Mouse (Mus musculus) thymus, adult 2 months (tissue): ENCODE measurements around the gene Aco2. TPM values are rescaled to one million over a fixed set of nuclear protein-coding genes. Genes with fewer than 3 reads are reported as not detected.
A peak's percentile ranks its signal among the peaks of the same experiment; 100 is the strongest.

Source experiments
- DNase-seq: peaks from one replicate; pipeline ENCODE4 v3.0.0; 2021
- H3K27ac ChIP-seq: fragments of 200-500 bp; 2 replicates; pipeline ENCODE4 v1.5.1; 2012; ENCODE audit warnings: low read length, control low read depth; ENCODE audit not compliant: control insufficient read depth, insufficient read depth
- H3K27me3 ChIP-seq: fragments of 200-500 bp; 2 replicates; pipeline ENCODE4 v1.6.1; 2012; ENCODE audit warnings: mild to moderate bottlenecking, low read length, moderate library complexity, mixed read lengths; ENCODE audit not compliant: control insufficient read depth, insufficient read depth
- H3K36me3 ChIP-seq: fragments of 200-500 bp; 2 replicates; pipeline ENCODE4 v1.6.1; 2012; ENCODE audit warnings: mild to moderate bottlenecking, low read length, moderate library complexity; ENCODE audit not compliant: control insufficient read depth, insufficient read depth
- H3K4me1 ChIP-seq: fragments of 200-500 bp; replicated peaks from 2 replicates; pipeline ENCODE4 v1.6.1; 2012; ENCODE audit warnings: low read length; ENCODE audit not compliant: control insufficient read depth, insufficient read depth
- H3K4me3 ChIP-seq: fragments of 200-500 bp; 2 replicates; pipeline ENCODE4 v1.5.1; 2012; ENCODE audit warnings: mild to moderate bottlenecking, low read length, control low read depth, moderate library complexity; ENCODE audit not compliant: control insufficient read depth, insufficient read depth
- CTCF ChIP-seq: fragments of 200-500 bp; IDR thresholded peaks from 2 replicates; pipeline ENCODE4 v1.5.1; 2012; ENCODE audit warnings: mild to moderate bottlenecking, control low read depth, low read length, moderate library complexity, borderline replicate concordance; ENCODE audit not compliant: control insufficient read depth, poor library complexity, insufficient read depth; ENCODE audit errors: extremely low read depth
- POLR2A ChIP-seq: fragments of 200-500 bp; IDR thresholded peaks from 2 replicates; pipeline ENCODE4 v1.6.1; 2012; ENCODE audit warnings: mild to moderate bottlenecking, low read length, control low read depth, moderate library complexity; ENCODE audit not compliant: control insufficient read depth, poor library complexity, insufficient read depth; ENCODE audit errors: extremely low read depth
- WGBS: fragments of 180-500 bp; shearing (Covaris S2); methylation state at CpG from one replicate; pipeline ENCODE4 v1.1.7; 2018; 5-methylcytosine and 5-hydroxymethylcytosine counted together
- polyA plus RNA-seq: library from polyadenylated mRNA; depleted of rRNA; stranded (reverse); fragments of >200 nt; gene quantifications from 2 replicates; pipeline ENCODE4 v1.2.3, GENCODE M21; 2012

Gene Aco2
- polyA plus RNA-seq, 1 experiment: 377 TPM

DNA sequence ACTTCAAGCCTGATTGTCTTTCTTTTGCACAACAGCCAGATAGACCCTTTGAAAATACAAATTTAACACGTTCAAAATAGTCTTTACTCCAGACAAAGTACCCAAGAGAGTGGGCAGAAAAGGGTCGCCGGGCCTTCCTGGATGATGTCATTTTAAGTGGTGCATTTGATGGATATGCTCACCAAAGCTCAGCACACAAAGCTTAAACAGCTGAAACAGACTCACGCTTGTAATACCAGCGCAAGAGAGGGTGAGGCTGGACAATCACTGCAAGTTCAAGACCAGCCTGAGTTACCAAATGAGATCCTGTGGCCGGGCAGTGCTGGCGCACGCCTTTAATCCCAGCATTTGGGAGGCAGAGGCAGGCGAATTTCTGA, 54.3 kb downstream of the Aco2 start:
- WGBS: 42% methylated on average over 9 of the region's 9 CpGs
- Histone ChIP-seq H3K4me3 (no peak overlapping the region), H3K4me1 (peaks cover 16% of the 10 kb centered on the region), H3K27ac (no peak overlapping the region), H3K27me3 (no peaks in the 10 kb centered on the region), H3K36me3 (no peaks in the 10 kb centered on the region)
- DNase-seq: no peak
- TF ChIP-seq POLR2A (no peak), CTCF (no peak)

GRCm38 (mm10) chr15:81927741-81928140, 55.6 kb downstream of the Aco2 start:
- no peaks in the 10 kb centered on the region for H3K27me3 ChIP-seq
- TF ChIP-seq CTCF (no peak), POLR2A (no peak)
- 39% methylated on average over 4 of the region's 4 CpGs for WGBS
- no peak for DNase-seq
- H3K4me3 ChIP-seq: no peak overlapping the region
- H3K36me3 ChIP-seq: no peaks in the 10 kb centered on the region
- H3K4me1 ChIP-seq: peaks cover 20% of the 10 kb centered on the region
- no peak overlapping the region for H3K27ac ChIP-seq

GRCm38 (mm10) chr15:81928277-81928676, 56.2 kb downstream of the Aco2 start:
- Histone ChIP-seq H3K4me3 (no peak overlapping the region), H3K4me1 (peaks cover 25% of the 10 kb centered on the region), H3K27ac (no peak overlapping the region), H3K36me3 (no peaks in the 10 kb centered on the region), H3K27me3 (no peaks in the 10 kb centered on the region)
- 23% methylated on average over 11 of the region's 11 CpGs for WGBS
- DNase-seq: no peak
- no peak for TF ChIP-seq CTCF
- TF ChIP-seq POLR2A: no peak

DNA sequence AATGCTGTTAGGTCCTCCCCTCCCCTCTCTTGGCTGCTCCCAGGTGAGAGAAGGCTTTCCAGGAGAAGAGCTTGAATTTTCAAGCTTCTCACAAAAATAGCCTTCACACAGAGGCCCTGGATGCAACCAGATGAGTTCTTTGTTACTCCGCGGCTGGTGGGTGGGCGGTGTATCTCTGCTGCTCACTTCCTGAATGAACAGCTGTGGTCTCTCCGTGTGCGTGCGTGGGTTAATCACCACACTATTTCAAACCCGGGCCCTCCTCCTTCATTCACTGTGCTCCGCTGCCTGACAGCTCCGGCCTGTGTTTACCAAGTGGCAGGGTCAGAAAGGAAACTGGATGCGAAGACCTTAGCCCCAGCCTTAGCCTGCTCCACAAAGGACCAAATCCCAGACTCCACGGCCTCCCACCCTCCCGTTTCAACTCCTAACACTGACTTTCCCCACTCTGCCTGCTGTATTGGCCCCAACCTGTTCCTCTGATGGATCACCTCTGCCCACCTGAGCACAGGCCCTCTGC, 60.9 kb downstream of the Aco2 start:
- no peak overlapping the region for H3K4me3 ChIP-seq
- no peak overlapping the region for H3K27ac ChIP-seq
- peak; percentile 53 for DNase-seq
- TF ChIP-seq POLR2A (no peak), CTCF (no peak)
- no peaks in the 10 kb centered on the region for H3K27me3 ChIP-seq
- no peaks in the 10 kb centered on the region for H3K36me3 ChIP-seq
- peaks cover 16% of the 10 kb centered on the region for H3K4me1 ChIP-seq
- WGBS: 14% methylated on average over 12 of the region's 12 CpGs

DNA sequence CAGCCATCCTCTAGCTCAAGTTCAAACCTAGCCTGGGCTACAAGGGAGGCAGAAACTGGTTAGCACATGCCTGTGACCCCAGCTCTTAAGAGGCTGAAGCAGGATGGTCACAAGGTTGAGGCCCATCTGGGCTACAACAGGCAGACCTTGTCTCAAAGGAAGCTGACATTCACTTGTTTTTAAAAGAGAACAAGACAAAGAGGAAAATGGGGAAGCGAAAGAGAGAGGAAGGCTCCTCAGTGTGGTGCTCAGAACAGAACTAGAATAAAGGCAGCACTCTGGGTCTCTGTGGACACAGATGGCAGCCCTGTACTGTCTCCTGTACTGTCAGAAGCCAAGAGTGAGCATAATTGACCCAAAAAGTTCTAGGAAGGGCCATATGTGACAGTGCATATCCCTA, 61.9 kb downstream of the Aco2 start:
- WGBS: 91% methylated on average over 1 of the region's 1 CpGs
- no peak for DNase-seq
- no peaks in the 10 kb centered on the region for H3K36me3 ChIP-seq
- H3K27ac ChIP-seq: no peak overlapping the region
- peaks cover 16% of the 10 kb centered on the region for H3K4me1 ChIP-seq
- no peak for TF ChIP-seq POLR2A
- no peaks in the 10 kb centered on the region for H3K27me3 ChIP-seq
- no peak overlapping the region for H3K4me3 ChIP-seq

GRCm38 (mm10) chr15:81935869-81936637, 63.9 kb downstream of the Aco2 start:
- Histone ChIP-seq H3K4me1 (peaks cover 16% of the 10 kb centered on the region), H3K27me3 (no peaks in the 10 kb centered on the region), H3K4me3 (no peak overlapping the region), H3K27ac (no peak overlapping the region), H3K36me3 (no peaks in the 10 kb centered on the region)
- WGBS: 75% methylated on average over 7 of the region's 7 CpGs
- DNase-seq: no peak
- TF ChIP-seq POLR2A: no peak
- no peak for TF ChIP-seq CTCF
